In the genomic region with DNA sequence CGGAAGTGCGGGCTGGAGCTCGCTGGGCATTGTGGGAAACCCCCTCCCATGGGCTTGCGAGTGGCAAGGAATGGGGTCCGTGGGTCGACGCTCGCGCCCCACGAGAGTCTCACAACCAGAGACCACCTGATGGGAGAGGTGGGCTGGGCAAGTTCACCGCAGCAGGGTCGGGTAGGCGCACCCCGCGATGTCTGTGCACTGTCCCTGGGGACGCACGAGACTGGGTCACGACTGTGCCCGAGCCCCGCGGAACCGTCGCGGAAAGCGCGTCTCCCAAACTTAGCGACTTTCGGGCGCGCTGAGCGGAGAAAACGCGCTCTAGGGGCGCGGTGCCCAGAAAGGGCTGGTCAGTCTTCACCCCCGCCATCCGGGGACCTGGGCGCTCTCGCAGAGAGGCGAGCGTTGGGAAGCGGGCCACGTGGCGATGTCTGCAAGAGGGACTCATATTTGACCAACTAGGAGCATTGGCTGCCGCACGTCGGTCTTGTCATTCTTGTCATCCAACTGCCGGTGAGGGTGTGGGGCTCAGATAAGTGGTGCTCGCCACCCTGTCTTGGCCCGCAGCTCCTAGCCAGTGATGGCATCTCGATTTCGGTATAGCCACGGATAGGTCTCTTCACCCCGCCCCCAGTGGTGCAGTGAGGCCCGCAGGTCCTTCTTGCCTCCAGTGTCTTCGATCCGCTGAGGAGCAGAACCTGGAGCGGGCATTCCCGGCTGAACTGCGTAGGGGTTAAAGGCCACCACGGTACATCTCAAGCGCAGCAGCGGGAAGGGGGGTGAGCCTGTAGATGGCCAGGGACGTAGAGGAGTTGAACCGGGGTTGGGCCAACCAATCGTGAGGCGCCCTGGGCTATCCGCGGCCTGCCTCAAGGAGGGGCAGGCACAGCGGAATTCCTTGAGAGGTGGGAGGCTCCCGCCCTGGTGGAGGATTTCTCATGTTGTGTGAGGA, we compare ENCODE assay signal across 8 mouse cellular contexts. TPM values are rescaled to one million over a fixed set of nuclear protein-coding genes. Genes with fewer than 3 reads are reported as not detected.
DNase-seq lines count a peak whose midpoint lies in the region; ATAC-seq lines count a peak whose summit lies in the region.

No protein-coding gene starts in this region.

- no peaks in the 10 kb centered on the region for H3K9me3 ChIP-seq in intestine, embryonic 14.5 days (ENCODE audit: control insufficient read depth, low read length)
- no peaks in the 10 kb centered on the region for H3K9me3 ChIP-seq in limb, embryonic 15.5 days
- H3K9me3 ChIP-seq in midbrain, embryonic 15.5 days: no peaks in the 10 kb centered on the region

- ATAC-seq in intestine, embryonic 14.5 days (replicated peaks; ENCODE audit: low FRiP score, low TSS enrichment, low read depth): peak; percentile 59
- ATAC-seq in limb, embryonic 15.5 days (ENCODE audit: insufficient number of reproducible peaks, low FRiP score, low TSS enrichment, low read depth): peak; percentile 25
- peak; percentile 71 for ATAC-seq in midbrain, embryonic 15.5 days (replicated peaks)

- H3K4me3 ChIP-seq in intestine, embryonic 14.5 days (ENCODE audit: low read depth, low read length): peak overlapping the region; percentile 72
- peak overlapping the region; percentile 78 for H3K4me3 ChIP-seq in limb, embryonic 15.5 days
- peak overlapping the region; percentile 87 for H3K4me3 ChIP-seq in midbrain, embryonic 15.5 days

- peak overlapping the region; percentile 56 for H3K9ac ChIP-seq in intestine, embryonic 14.5 days (ENCODE audit: low read length)
- H3K9ac ChIP-seq in limb, embryonic 15.5 days: peak overlapping the region; percentile 35
- H3K9ac ChIP-seq in midbrain, embryonic 15.5 days: peak overlapping the region; percentile 81

- H3K4me2 ChIP-seq in intestine, embryonic 14.5 days (ENCODE audit: low read length): peak overlapping the region; percentile 84
- H3K4me2 ChIP-seq in limb, embryonic 15.5 days: peak overlapping the region; percentile 100
- H3K4me2 ChIP-seq in midbrain, embryonic 15.5 days: peak overlapping the region; percentile 94

- WGBS in intestine, embryonic 14.5 days: under 1% methylated on average over 71 of the region's 71 CpGs
- WGBS in limb, embryonic 15.5 days: under 1% methylated on average over 69 of the region's 71 CpGs
- under 1% methylated on average over 71 of the region's 71 CpGs for WGBS in midbrain, embryonic 15.5 days

- no peaks in the 10 kb centered on the region for H3K36me3 ChIP-seq in intestine, embryonic 14.5 days (ENCODE audit: control insufficient read depth, insufficient read depth, low read length)
- H3K36me3 ChIP-seq in limb, embryonic 15.5 days: no peaks in the 10 kb centered on the region
- H3K36me3 ChIP-seq in midbrain, embryonic 15.5 days (replicated peaks): no peaks in the 10 kb centered on the region

- H3K27me3 ChIP-seq in intestine, embryonic 14.5 days (replicated peaks; ENCODE audit: control insufficient read depth, insufficient read depth, low read length): no peaks in the 10 kb centered on the region; the same call in 1 of the 2 replicates
- H3K27me3 ChIP-seq in limb, embryonic 15.5 days: peaks cover 71% of the 10 kb centered on the region
- no peaks in the 10 kb centered on the region for H3K27me3 ChIP-seq in midbrain, embryonic 15.5 days (replicated peaks)

- peak; percentile 11 for DNase-seq in layer of hippocampus, adult 9-11 months
- no peak for DNase-seq in layer of hippocampus, adult 8-10 months (ENCODE audit: low spot score in 2 of 2)
- peak; percentile 86 for DNase-seq in embryo, embryonic 10 days (ENCODE audit: low spot score)
- peak; percentile 65 for DNase-seq in gastrocnemius, postnatal 25 days
- DNase-seq in intestine, embryonic 14.5 days (ENCODE audit: low spot score): peak; percentile 85
- peak; percentile 43 to 57 for DNase-seq in spleen, postnatal 36 days (ENCODE audit: low spot score in 2 of 2)

- peaks cover 11% of the 10 kb centered on the region for H3K4me1 ChIP-seq in intestine, embryonic 14.5 days (replicated peaks; ENCODE audit: control insufficient read depth, insufficient read depth, low read length)
- peaks cover 28% of the 10 kb centered on the region for H3K4me1 ChIP-seq in limb, embryonic 15.5 days
- peaks cover 20% of the 10 kb centered on the region for H3K4me1 ChIP-seq in midbrain, embryonic 15.5 days

- peak overlapping the region; percentile 49; the same call in 1 of the 2 replicates for H3K27ac ChIP-seq in intestine, embryonic 14.5 days (ENCODE audit: low read depth)
- H3K27ac ChIP-seq in limb, embryonic 15.5 days: no peak overlapping the region
- peak overlapping the region; percentile 79; the same call in 1 of the 2 replicates for H3K27ac ChIP-seq in midbrain, embryonic 15.5 days

RNA-seq across cellular contexts. Expression of a gene that starts 0.7 kb away (rescaled TPM):
- 10 to 100 TPM in 1 of 4 experiments, 1 to 10 TPM in 3; 7.9 to 10.4 (median 9.3) TPM for total RNA-seq in layer of hippocampus, adult 8-10 months (2022)
- total RNA-seq in gastrocnemius, postnatal 25 days (2021): 1 to 10 TPM; 3.5 TPM
- 9.1 and 11.1 TPM in 2 replicates for polyA plus RNA-seq in intestine, embryonic 14.5 days (2014; fragmentation: Nextera tagmentation; extraction: Ambion mirVana)
- 4.2 and 4.8 TPM in 2 replicates for polyA plus RNA-seq in limb, embryonic 15.5 days (2015; fragmentation: Nextera tagmentation; extraction: Ambion mirVana)
- polyA plus RNA-seq in midbrain, embryonic 15.5 days (2015; fragmentation: Nextera tagmentation; extraction: Ambion mirVana): 23.8 and 26.0 TPM in 2 replicates

RNA-seq across cellular contexts. Expression of a gene that starts 33.1 kb away (rescaled TPM):
- not detected for total RNA-seq in layer of hippocampus, adult 8-10 months (2022)
- not detected for total RNA-seq in gastrocnemius, postnatal 25 days (2021)
- 0.14 and 0.36 TPM in 2 replicates for polyA plus RNA-seq in intestine, embryonic 14.5 days (2014; fragmentation: Nextera tagmentation; extraction: Ambion mirVana)
- 0.12 and 0.13 TPM in 2 replicates for polyA plus RNA-seq in limb, embryonic 15.5 days (2015; fragmentation: Nextera tagmentation; extraction: Ambion mirVana)
- polyA plus RNA-seq in midbrain, embryonic 15.5 days (2015; fragmentation: Nextera tagmentation; extraction: Ambion mirVana): 0.09 and 0.12 TPM in 2 replicates

RNA-seq across cellular contexts. Expression of a gene that starts 37.0 kb away (rescaled TPM):
- 10 to 100 TPM; 66.3 to 83.4 (median 80.6) TPM for total RNA-seq in layer of hippocampus, adult 8-10 months (2022)
- total RNA-seq in gastrocnemius, postnatal 25 days (2021): 10 to 100 TPM; 46.1 to 48.2 TPM
- 152 and 172 TPM in 2 replicates for polyA plus RNA-seq in intestine, embryonic 14.5 days (2014; fragmentation: Nextera tagmentation; extraction: Ambion mirVana)
- polyA plus RNA-seq in limb, embryonic 15.5 days (2015; fragmentation: Nextera tagmentation; extraction: Ambion mirVana): 155 and 159 TPM in 2 replicates
- 117 TPM in 2 replicates for polyA plus RNA-seq in midbrain, embryonic 15.5 days (2015; fragmentation: Nextera tagmentation; extraction: Ambion mirVana)

Comparison
In these comparisons a context has a peak if more than half of its experiments do, and no peak if none do; other contexts are left out.
1. DNase-seq: peak in layer of hippocampus, adult 9-11 months (single experiment), embryo, embryonic 10 days (single experiment), gastrocnemius, postnatal 25 days (single experiment), intestine, embryonic 14.5 days (single experiment) and spleen, postnatal 36 days (2 of 2); none in layer of hippocampus, adult 8-10 months (0 of 2).
2. Peak in every context shown above with its lines, with median percentiles within 50 percentile points of each other: ATAC-seq, H3K4me2 ChIP-seq, H3K4me3 ChIP-seq and H3K9ac ChIP-seq.